Mouse (Mus musculus) left cerebral cortex, postnatal 25 days (tissue): ENCODE measurements at regions not wholly inside any gene's neighbourhood (a gene's known extent, or its start where the extent isn't known, plus 50 kb on each side); places are given as distances from the start of the nearest gene placed in this dataset.
A peak's percentile ranks its signal among the peaks of the same experiment; 100 is the strongest.

Experiments used
- DNase-seq, 2 experiments: peaks; one replicate each; pipeline ENCODE4 v3.0.0; 2022; ENCODE audit warnings: low spot score in 2 of 2, mixed read lengths in 1 of 2
- intact Hi-C: fragments of 180-260 bp; cut with DNase I; formaldehyde crosslinking; loops from one replicate; pipeline ENCODE4 v1.15.1; 2025

GRCm38 (mm10) chr7:82119866-82120265 lies 53.8 kb upstream of the Sh3gl3 start:
- intact Hi-C loops, result loop anchor here (1.0 to 10.0 kb wide), 3 partner anchors 159 to 335 kb away; partner anchors contain the start of gene 3110040N11Rik
- DNase-seq, result no peak

GRCm38 (mm10) chr7:82121746-82122145 lies 51.9 kb upstream of the Sh3gl3 start:
- DNase-seq, result peak; percentile 67 to 79
- intact Hi-C loops, result loop anchor here (1.0 kb wide), 2 partner anchors 142 to 153 kb away; no protein-coding TSS in a partner anchor
